Mouse (Mus musculus) right cerebral cortex, postnatal 14 days (tissue): ENCODE measurements around the gene Nr2f6.

ENCODE experiments used
- DNase-seq: peaks from one replicate; pipeline ENCODE4 v3.0.0; 2022

Nr2f6 gene

DNA sequence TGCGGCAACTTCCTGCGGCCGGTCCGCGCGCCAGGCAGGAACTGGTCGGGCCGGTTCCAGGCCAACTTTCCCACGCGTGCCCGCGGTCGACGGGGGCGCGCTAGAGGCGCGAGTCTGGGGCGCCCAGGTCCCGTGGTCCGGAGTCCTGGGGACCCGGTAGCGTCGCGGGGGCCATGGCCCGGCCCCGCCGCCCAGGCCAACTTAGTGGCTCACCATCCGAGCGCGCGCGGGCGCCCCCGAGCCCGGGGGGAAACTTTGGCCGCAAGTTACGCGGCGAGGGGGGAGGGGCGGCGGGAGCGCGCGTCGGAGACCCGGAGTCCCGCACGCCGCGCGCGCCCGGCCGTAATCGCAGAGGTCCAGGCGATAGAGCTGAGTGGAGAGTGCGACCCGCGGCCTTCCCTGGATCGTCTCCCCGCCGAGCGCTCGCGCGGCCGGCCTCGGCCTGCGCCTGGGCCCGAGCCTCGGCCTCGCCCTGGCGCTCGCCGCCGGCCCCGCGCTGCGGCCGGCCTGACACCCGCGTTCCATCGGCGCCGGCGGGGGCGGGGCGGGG lies at the start of gene Nr2f6:
TSS of gene Nr2f6 (minus strand) at position 540 of the 550 bp plus-strand sequence.
- peak; percentile 66 for DNase-seq

- no peak for DNase-seq
These were observed 40.4 kb upstream of the Nr2f6 start for GRCm38 (mm10) chr8:71422121-71422520.

- DNase-seq = no peak
These were observed 29.9 kb upstream of the Nr2f6 start for GRCm38 (mm10) chr8:71411535-71412273.

DNA sequence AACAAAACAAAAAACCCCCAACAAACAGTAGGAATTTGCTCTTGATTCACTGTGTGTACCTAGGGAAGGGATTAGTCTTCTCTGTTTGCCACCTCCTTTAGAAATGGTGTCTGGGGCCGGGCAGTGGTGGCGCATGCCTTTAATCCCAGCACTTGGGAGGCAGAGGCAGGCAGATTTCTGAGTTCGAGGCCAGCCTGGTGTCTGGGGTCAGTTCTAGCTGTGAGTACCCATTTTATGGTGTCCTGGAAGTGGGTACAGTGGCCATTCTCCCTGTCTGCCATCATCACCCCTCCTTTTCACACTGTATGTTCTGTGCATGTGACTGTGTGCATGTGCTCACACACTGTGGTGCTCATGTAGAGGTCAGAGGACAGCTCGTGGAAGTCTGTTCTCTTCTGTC lies 26.5 kb upstream of the Nr2f6 start:
- DNase-seq = no peak

DNA sequence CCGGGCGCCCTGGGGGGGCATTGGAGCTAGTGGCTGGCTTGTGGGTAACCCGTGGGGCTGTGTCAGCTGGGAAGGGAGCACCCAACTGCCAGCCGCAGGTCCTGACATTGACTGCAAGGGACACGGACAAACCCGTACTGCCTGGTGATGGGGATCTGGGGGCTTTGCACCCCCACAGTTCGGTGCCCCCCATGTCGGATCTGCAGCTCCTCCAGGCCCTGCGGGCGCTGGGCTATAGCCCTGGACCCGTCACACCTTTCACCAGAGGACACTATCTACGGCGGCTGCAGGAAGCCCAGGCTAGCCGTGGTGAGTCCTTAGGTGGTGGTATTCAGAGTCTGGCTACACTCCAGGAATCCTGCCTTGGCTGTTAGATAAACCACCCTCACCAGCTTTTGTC lies 25.7 kb upstream of the Nr2f6 start:
- no peak for DNase-seq

GRCm38 (mm10) chr8:71406099-71407015 lies 24.6 kb upstream of the Nr2f6 start:
- peak; percentile 43 for DNase-seq

- peak; percentile 96 for DNase-seq
These were observed 23.8 kb upstream of the Nr2f6 start, which contains the start of gene Ankle1 for GRCm38 (mm10) chr8:71405401-71406098. Gene Ankle1, plus strand, starts transcription at chr8:71406010.

DNA sequence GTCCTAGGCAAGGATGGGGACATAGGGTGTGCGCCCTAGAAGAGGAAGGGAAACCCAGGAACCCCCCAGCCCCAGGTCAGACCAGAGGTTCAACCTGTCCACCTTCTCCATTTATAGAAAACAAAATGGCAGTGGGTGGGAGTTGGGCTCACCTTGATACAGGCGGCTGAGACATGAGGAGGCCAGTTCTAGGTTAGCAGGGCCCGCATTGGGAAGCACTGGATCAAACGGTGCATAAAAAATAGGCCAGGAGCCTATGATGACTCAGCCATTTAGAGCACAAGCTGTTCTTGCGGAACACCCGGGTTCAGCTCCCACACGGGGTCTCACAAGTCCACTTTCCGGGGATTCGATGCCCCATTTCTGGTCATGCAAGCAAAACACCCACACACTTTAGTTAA lies 23.2 kb upstream of the Nr2f6 start:
- DNase-seq = no peak

DNA sequence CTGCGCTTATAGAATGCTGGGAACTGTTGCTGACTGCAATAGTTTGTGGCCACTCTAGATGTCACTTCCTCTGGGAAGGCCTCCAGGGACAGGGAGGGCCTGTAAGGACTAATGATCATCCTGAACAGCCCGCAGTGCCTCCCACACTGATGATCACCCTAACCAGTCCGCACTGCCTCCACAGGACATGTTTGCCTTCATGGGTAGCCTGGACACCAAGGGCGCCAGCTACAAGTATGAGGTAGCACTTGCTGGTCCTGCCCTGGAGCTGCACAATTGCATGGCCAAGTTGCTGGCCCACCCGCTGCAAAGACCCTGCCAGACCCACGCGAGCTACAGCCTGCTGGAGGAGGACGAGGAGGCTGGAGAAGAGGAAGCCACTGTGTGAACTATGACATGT lies 22.3 kb upstream of the Nr2f6 start:
- no peak for DNase-seq

DNA sequence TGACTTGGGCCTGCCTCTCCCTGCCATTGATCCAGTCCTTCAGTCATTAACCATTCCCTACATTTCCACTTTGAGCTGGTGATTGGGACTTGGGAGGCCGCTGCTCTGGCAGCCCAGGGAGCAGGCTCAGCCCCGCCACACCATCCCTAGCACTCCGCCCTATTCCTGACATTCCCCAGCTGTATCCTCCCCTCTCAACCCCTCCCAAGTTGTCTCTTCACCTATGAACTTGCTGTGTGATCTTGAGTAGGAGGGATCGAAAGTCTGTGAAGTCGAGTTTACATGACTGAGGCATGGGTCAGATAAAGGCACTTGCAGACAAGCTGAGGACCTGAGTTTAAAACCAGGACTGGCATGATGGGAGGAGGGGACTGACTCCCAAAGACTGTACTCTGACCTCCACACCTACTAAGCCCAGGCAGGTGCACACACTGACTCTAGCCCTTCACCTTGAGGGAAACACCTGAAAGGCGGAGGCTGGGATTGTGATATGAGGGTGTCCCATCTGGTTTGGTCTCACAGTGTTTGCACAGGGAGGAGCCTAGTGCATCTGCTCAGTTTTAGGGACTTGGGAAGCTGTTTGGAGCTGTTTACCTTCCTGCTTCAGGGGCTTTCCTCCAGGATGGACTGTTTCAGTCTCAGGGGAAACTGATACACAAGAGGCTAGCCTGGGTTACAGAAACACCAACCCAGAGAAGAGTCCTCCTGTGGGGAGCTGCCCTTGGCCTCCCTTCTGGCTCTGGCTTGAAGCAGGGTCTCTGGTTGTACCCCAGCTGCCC lies 21.5 kb upstream of the Nr2f6 start:
- DNase-seq = no peak

DNA sequence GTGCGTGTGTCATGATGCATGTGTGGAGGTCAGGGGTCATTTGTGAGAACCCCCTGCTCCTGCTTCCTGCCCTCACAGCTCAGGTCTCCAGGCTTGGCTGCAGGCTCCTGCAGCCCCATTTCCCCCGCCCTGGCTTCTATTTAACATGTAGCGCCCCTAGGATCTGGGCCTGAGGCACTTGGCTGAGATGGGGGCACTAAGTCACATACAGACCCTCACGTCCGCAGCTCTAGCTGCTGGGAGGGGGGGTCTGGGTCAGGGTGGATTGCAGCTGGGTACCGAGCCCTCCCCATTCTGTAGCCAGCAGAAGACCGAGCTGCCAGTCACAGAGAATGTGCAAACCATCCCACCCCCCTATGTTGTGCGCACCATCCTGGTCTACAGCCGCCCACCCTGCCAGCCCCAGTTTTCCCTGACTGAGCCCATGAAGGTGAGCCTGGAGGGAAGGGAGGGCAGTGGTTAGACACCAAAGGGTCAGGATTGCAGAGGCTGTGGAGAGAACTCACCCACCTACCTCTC lies 20.7 kb upstream of the Nr2f6 start:
- no peak for DNase-seq

GRCm38 (mm10) chr8:71401454-71401853 lies 19.7 kb upstream of the Nr2f6 start:
- no peak for DNase-seq

DNA sequence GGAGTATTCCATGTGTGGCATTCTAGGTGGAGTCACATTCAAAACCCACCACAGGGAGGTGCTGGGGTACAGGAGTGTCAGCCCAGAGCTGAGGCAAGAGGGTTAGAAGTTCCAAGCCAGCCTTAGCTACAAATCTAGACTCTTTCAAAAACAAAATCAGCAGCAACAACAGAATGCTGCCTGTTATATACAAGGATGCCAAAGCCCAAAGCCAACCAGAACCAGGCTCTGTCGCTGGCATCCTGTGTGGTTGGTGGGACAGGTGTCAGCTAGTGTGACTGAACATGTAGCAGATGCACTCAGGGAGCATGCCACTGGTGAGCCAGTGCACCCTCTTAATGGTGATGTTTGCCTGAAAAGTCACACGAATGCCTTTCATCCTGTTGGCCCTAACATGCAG lies 19.1 kb upstream of the Nr2f6 start:
- DNase-seq = no peak

GRCm38 (mm10) chr8:71397701-71398100 lies 15.9 kb upstream of the Nr2f6 start:
- no peak for DNase-seq

DNA sequence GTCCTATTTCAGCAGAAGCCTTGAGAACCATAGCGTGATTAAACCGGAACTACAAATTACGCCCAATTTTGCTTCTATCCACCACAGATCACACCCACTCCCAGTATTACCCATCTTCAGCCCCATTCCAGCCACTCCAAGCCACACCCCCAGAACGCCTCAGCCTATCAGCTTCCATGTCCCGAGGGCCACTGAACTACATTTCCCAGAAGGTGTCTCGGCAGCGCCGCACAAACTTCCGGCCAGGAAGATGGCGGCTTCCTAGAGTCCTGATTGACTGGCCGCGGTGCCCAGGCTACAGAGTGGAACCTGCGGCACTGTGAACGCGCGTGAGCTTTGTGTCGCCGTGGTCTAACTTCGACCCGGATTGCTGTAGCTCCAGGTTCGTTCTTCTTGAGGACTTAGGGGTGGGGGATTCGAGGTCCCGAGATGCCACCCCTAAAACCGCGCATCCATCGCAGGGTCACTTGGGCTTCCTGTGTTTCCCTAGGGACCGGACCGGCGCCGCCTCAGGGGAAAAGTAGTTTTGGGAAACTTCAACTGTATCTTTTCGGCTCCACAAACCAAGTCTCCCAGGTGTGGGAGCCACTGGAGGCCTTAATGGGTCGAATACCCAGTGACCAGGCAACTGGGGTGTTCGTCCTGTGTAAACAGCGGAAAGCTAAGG lies 15.0 kb upstream of the Nr2f6 start, which contains the start of gene Babam1:
TSS of gene Babam1 (plus strand) at position 223 of the 667 bp plus-strand sequence.
- peak; percentile 86 for DNase-seq

DNA sequence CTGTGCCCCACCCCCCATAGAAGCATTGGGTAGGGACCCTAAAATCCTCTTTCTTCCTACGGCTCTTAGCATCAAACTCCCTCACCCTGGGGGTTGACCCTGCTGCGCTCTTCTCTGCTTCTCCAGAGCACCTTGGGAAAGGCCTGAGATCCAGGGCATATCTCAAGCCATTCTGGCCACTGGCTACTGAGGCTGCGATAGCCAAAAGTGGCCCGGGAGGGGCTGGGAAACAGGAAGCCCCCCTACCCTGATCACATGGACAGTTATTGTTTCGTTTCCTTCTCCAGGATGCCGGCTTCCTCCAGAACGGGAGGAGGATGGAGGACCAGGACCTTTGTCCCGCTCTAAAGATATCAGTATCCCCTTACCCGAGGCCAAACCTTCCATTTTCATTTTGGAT lies 13.9 kb upstream of the Nr2f6 start, which contains the start of gene Ushbp1:
TSS of gene Ushbp1 (minus strand) at position 174 of the 400 bp plus-strand sequence.
- no peak for DNase-seq

GRCm38 (mm10) chr8:71395071-71395470 lies 13.3 kb upstream of the Nr2f6 start:
- DNase-seq = no peak

- no peak for DNase-seq
These were observed 12.7 kb upstream of the Nr2f6 start for GRCm38 (mm10) chr8:71394481-71394880.

DNA sequence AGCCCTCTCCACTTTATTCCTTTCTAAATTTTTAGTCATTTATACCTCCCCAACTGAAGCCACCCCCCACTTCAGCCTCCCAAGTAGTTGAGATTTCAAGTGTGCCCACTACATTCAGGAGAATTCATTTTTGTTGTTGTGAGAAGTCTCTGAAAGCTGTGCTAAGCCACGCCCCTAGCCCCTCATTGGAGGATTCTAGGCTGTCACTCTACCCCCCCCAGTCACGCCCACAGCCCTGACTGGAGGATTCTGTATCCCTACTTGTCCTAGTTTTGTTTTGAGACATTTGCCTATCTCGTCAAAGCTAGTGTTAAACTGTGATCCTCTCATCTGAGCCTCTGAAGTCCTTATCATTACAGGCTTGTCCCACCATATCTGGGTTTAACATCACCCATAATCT lies 11.1 kb upstream of the Nr2f6 start:
- no peak for DNase-seq

DNA sequence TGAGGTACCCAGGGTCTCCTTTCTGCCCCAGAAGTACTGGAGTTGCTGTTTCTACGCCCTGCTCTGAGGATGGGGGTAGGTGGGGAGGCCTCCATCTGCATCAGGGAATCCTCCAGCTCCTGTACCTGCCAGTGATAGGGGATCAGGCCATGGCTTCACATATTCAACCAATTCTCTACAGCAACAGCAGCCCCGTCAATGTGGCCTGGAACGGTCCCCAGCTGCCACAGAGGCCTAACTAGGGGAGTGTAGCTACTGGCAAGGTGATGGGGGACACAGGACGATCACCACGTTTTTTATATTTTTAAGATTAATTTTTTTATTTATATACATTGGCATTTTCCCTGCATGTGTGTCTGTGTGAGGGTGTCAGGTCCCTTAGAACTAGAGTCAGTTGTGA lies 10.6 kb upstream of the Nr2f6 start:
- no peak for DNase-seq

- peak; percentile 1 for DNase-seq
These were observed 9.9 kb upstream of the Nr2f6 start for GRCm38 (mm10) chr8:71391696-71392095.
